Mouse (Mus musculus) intestine, embryonic 15.5 days (tissue): ENCODE results near the gene Pam. TPM values are rescaled to one million over a fixed set of nuclear protein-coding genes. Genes with fewer than 3 reads are reported as not detected.

Experiments
- ATAC-seq: fragments of 200-750 bp; cut with Nextera tagmentation; 2 replicates; pipeline ENCODE4 v1.8.0; 2017; ENCODE audit warnings: moderate TSS enrichment, moderate library complexity
- H3K27ac ChIP-seq: fragments of 300-500 bp; sonication (generic); 2 replicates; pipeline ENCODE4 v1.5.1; 2015; ENCODE audit warnings: mild to moderate bottlenecking, inconsistent platforms
- H3K27me3 ChIP-seq: fragments of 300-500 bp; sonication (generic); replicated peaks from 2 replicates; pipeline ENCODE4 v1.6.1; 2015; ENCODE audit warnings: inconsistent platforms
- H3K36me3 ChIP-seq: fragments of 300-500 bp; sonication (generic); 2 replicates; pipeline ENCODE4 v1.6.1; 2015; ENCODE audit warnings: inconsistent platforms
- H3K4me1 ChIP-seq: fragments of 300-500 bp; sonication (generic); replicated peaks from 2 replicates; pipeline ENCODE4 v1.6.1; 2015; ENCODE audit warnings: inconsistent platforms
- H3K4me2 ChIP-seq: fragments of 300-500 bp; sonication (generic); replicated peaks from 2 replicates; pipeline ENCODE4 v1.6.1; 2015; ENCODE audit warnings: mild to moderate bottlenecking, inconsistent platforms
- H3K4me3 ChIP-seq: fragments of 300-500 bp; sonication (generic); replicated peaks from 2 replicates; pipeline ENCODE4 v1.5.1; 2015; ENCODE audit warnings: inconsistent platforms
- H3K9ac ChIP-seq: fragments of 300-500 bp; sonication (generic); 2 replicates; pipeline ENCODE4 v1.6.1; 2015; ENCODE audit warnings: inconsistent platforms
- H3K9me3 ChIP-seq: fragments of 300-500 bp; sonication (generic); 2 replicates; pipeline ENCODE4 v1.6.1; 2016; ENCODE audit warnings: inconsistent platforms
- WGBS: fragments of 180-500 bp; shearing (Covaris S2); methylation state at CpG from one replicate; pipeline ENCODE4 v1.1.7; 2015; 5-methylcytosine and 5-hydroxymethylcytosine counted together
- polyA plus RNA-seq: library from polyadenylated mRNA; unstranded; fragments of >200 nt; fragmentation: Nextera tagmentation; extraction: Ambion mirVana; gene quantifications from 2 replicates; pipeline ENCODE4 v1.2.1, GENCODE M21; 2015

Gene Pam
- polyA plus RNA-seq = 52.4 and 60.8 TPM in 2 replicates

DNA sequence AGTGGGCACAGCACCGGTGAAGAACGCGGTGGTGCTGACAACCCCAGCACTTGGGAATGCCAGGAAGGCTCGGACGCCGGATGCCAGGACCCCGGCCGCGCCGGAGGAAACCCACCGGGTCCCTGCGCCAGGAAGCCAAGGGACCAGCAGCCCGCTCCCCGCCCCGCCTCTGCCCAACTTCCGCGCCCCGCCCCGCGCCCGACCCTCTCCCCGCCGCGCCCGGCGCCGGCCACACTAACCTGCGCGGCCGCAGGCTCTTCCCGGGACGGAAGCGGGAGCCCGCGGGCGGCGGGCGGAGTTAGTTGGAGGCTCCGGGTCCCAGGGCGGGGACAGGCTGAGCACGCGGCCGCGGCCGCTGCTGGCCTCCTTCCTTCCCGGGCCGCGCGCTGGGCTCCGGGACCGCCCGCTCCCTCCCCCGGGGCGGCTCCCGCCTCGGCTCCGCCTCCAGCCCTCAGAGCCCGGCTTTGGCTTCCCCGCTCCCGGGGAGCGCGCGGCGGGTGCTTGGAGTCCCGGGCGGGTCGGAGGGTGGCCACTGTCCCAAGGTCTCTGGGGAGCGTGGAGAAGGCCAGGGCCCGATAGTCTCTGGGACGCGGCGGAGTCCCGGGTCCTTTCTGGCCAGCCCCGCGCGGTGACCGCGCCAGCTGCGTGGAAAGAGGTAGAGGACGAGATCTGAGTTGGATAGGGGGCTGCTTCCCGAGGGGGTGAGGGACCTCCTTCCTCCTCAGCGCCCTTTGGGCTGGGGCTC, at the start of gene Pam:
Gene Pam, minus strand, starts transcription at position 401 of the 745 bp plus-strand sequence.
- Histone ChIP-seq H3K4me2 (peak within 1 kb of the TSS; percentile 88), H3K27ac (peak within 1 kb of the TSS; percentile 90), H3K9me3 (no peaks in the 10 kb centered on the region), H3K27me3 (no peaks in the 10 kb centered on the region), H3K4me1 (peaks cover 12% of the 10 kb centered on the region; the same call in 1 of the 2 replicates), H3K36me3 (no peaks in the 10 kb centered on the region), H3K4me3 (peak within 1 kb of the TSS; percentile 64), H3K9ac (peak within 1 kb of the TSS; percentile 85)
- WGBS = under 1% methylated on average over 79 of the region's 82 CpGs
- peak; percentile 96 for ATAC-seq

DNA sequence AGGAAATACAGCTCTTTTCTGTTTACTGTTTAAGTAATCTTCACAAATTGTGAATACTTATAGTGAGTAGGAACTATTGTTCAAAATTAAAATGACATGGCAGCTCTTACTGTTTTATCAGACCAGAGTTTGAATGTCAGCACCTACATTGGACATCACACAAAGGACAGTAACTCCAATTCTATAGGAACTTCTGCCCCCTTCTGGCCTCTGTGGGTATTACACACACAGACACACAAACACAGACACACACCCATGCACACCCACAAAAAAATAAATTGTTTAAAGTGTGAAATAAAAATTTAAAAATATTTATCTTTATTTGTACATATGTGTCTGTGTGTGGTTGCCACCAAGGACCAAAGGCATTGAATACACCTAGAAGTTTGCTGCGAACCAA, 49.4 kb upstream of the Pam start:
- H3K27me3 ChIP-seq = no peaks in the 10 kb centered on the region
- ATAC-seq = no peak
- H3K27ac ChIP-seq = no peak overlapping the region
- H3K9ac ChIP-seq = no peak overlapping the region
- H3K9me3 ChIP-seq = no peaks in the 10 kb centered on the region
- WGBS = 87% methylated on average over 1 of the region's 1 CpGs
- H3K4me2 ChIP-seq = no peak overlapping the region
- H3K36me3 ChIP-seq = no peaks in the 10 kb centered on the region
- no peaks in the 10 kb centered on the region for H3K4me1 ChIP-seq
- no peak overlapping the region for H3K4me3 ChIP-seq

GRCm38 (mm10) chr1:98131244-98131643, 35.8 kb upstream of the Pam start:
- Histone ChIP-seq H3K36me3 (no peaks in the 10 kb centered on the region), H3K4me3 (no peak overlapping the region), H3K27me3 (no peaks in the 10 kb centered on the region), H3K9me3 (no peaks in the 10 kb centered on the region), H3K4me2 (no peak overlapping the region), H3K9ac (no peak overlapping the region), H3K27ac (no peak overlapping the region), H3K4me1 (no peaks in the 10 kb centered on the region)
- no peak for ATAC-seq
- 58% methylated on average over 4 of the region's 4 CpGs for WGBS

- no peak overlapping the region for H3K9ac ChIP-seq
- H3K9me3 ChIP-seq = no peaks in the 10 kb centered on the region
- 79% methylated on average over 3 of the region's 3 CpGs for WGBS
- ATAC-seq = no peak
- H3K27me3 ChIP-seq = no peaks in the 10 kb centered on the region
- H3K4me2 ChIP-seq = no peak overlapping the region
- H3K4me3 ChIP-seq = no peak overlapping the region
- H3K4me1 ChIP-seq = no peaks in the 10 kb centered on the region
- no peak overlapping the region for H3K27ac ChIP-seq
- no peaks in the 10 kb centered on the region for H3K36me3 ChIP-seq
Measured at GRCm38 (mm10) chr1:98129561-98130347, 34.3 kb upstream of the Pam start.

DNA sequence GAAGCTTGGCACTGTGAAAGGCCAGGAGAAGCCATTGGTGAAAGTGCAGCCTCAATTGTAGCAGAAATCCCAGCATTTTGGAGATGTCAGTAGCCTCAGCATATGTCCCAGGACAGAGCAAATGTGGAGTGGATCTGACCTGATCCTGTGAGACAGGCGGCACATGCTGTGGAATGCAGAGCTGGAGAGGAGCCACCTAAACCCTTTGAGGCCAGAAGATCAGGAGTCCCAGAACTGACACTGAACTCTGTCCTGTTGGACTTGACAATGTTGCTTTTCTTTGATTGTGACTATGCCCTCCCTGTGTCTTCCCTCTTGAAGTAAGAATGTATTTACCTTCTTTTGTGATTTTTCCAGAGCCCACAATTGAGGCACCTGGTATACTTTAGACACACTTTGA, 33.7 kb upstream of the Pam start:
- Histone ChIP-seq H3K4me3 (no peak overlapping the region), H3K36me3 (no peaks in the 10 kb centered on the region), H3K9ac (no peak overlapping the region), H3K27ac (no peak overlapping the region), H3K4me2 (no peak overlapping the region), H3K27me3 (no peaks in the 10 kb centered on the region), H3K4me1 (no peaks in the 10 kb centered on the region), H3K9me3 (no peaks in the 10 kb centered on the region)
- 88% methylated on average over 1 of the region's 1 CpGs for WGBS
- ATAC-seq = peak; percentile 35; the same call in 1 of the 2 replicates

- Histone ChIP-seq H3K27me3 (no peaks in the 10 kb centered on the region), H3K27ac (no peak overlapping the region), H3K4me1 (no peaks in the 10 kb centered on the region), H3K4me3 (no peak overlapping the region), H3K36me3 (no peaks in the 10 kb centered on the region), H3K9me3 (no peaks in the 10 kb centered on the region), H3K4me2 (no peak overlapping the region), H3K9ac (no peak overlapping the region)
- peak; percentile 84 for ATAC-seq
Measured at GRCm38 (mm10) chr1:98128338-98129096, 33.1 kb upstream of the Pam start.

GRCm38 (mm10) chr1:98126268-98126667, 30.8 kb upstream of the Pam start:
- 85% methylated on average over 3 of the region's 3 CpGs for WGBS
- Histone ChIP-seq H3K27me3 (no peaks in the 10 kb centered on the region), H3K9me3 (no peaks in the 10 kb centered on the region), H3K4me2 (no peak overlapping the region), H3K9ac (no peak overlapping the region), H3K36me3 (no peaks in the 10 kb centered on the region), H3K4me1 (no peaks in the 10 kb centered on the region), H3K4me3 (no peak overlapping the region), H3K27ac (no peak overlapping the region)
- ATAC-seq = no peak

- no peak overlapping the region for H3K4me2 ChIP-seq
- H3K9me3 ChIP-seq = no peaks in the 10 kb centered on the region
- ATAC-seq = no peak
- H3K4me3 ChIP-seq = no peak overlapping the region
- no peak overlapping the region for H3K27ac ChIP-seq
- H3K27me3 ChIP-seq = no peaks in the 10 kb centered on the region
- no peaks in the 10 kb centered on the region for H3K4me1 ChIP-seq
- no peak overlapping the region for H3K9ac ChIP-seq
- 60% methylated on average over 1 of the region's 1 CpGs for WGBS
- no peaks in the 10 kb centered on the region for H3K36me3 ChIP-seq
Measured at GRCm38 (mm10) chr1:98124727-98125126, 29.3 kb upstream of the Pam start.

- 47% methylated on average over 6 of the region's 6 CpGs for WGBS
- 0 out of 2 replicates have a peak, but pooled peaks have one; percentile 39 for ATAC-seq
- H3K27ac ChIP-seq = peak overlapping the region; percentile 0; the same call in 1 of the 2 replicates
- no peak overlapping the region for H3K9ac ChIP-seq
- H3K4me3 ChIP-seq = no peak overlapping the region
- no peaks in the 10 kb centered on the region for H3K9me3 ChIP-seq
- H3K36me3 ChIP-seq = no peaks in the 10 kb centered on the region
- no peak overlapping the region for H3K4me2 ChIP-seq
- H3K27me3 ChIP-seq = no peaks in the 10 kb centered on the region
- no peaks in the 10 kb centered on the region for H3K4me1 ChIP-seq
Measured at GRCm38 (mm10) chr1:98119595-98119994, 24.1 kb upstream of the Pam start.

GRCm38 (mm10) chr1:98107599-98107998, 12.2 kb upstream of the Pam start:
- no peak overlapping the region for H3K4me2 ChIP-seq
- H3K36me3 ChIP-seq = no peaks in the 10 kb centered on the region
- H3K9me3 ChIP-seq = no peaks in the 10 kb centered on the region
- no peak overlapping the region for H3K4me3 ChIP-seq
- 56% methylated on average over 2 of the region's 2 CpGs for WGBS
- H3K4me1 ChIP-seq = no peaks in the 10 kb centered on the region
- no peak for ATAC-seq
- H3K27me3 ChIP-seq = no peaks in the 10 kb centered on the region
- no peak overlapping the region for H3K27ac ChIP-seq
- no peak overlapping the region for H3K9ac ChIP-seq

GRCm38 (mm10) chr1:98099441-98099840, 4.0 kb upstream of the Pam start:
- H3K4me3 ChIP-seq = no peak overlapping the region
- WGBS = 76% methylated on average over 4 of the region's 4 CpGs
- H3K4me2 ChIP-seq = no peak overlapping the region
- ATAC-seq = no peak
- H3K4me1 ChIP-seq = peaks cover 11% of the 10 kb centered on the region; the same call in 1 of the 2 replicates
- H3K27ac ChIP-seq = no peak overlapping the region
- H3K9ac ChIP-seq = no peak overlapping the region
- H3K9me3 ChIP-seq = no peaks in the 10 kb centered on the region
- no peaks in the 10 kb centered on the region for H3K27me3 ChIP-seq
- no peaks in the 10 kb centered on the region for H3K36me3 ChIP-seq
